Mouse (Mus musculus) left cerebral cortex, adult 9 months (tissue): ENCODE data around the gene Arhgap21.
"Not testable (repeated sequence)": the region's sequence is repeated elsewhere in the genome, so short reads cannot be mapped to it uniquely, and the experiment has no call there.

Experiments used
- DNase-seq, 2 experiments: peaks; one replicate each; pipeline ENCODE4 v3.0.0; 2022; ENCODE audit warnings: low spot score in 2 of 2

Gene Arhgap21

GRCm38 (mm10) chr2:20941105-20941504 is 27.6 kb downstream of the Arhgap21 start:
- no peak for DNase-seq

DNA sequence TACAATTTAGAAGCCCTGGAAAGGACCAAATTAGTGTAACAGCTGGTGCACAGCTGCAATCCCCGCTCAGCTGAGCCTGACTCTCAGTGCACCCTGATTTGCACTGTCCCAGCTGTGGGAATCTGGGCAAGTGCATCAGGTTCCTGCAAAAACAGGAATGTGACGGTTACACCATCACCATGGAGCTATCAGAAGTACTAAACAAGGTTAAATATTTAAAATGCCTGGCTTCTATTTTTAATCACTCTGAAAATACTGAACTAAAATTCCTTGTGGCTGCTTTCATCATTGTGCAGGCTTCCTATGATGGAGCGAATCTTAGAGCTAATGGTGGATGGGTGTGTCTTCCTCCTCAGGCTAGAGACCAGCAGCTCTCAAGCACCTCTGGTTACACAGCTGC is 29.3 kb downstream of the Arhgap21 start:
- DNase-seq, result no peak

DNA sequence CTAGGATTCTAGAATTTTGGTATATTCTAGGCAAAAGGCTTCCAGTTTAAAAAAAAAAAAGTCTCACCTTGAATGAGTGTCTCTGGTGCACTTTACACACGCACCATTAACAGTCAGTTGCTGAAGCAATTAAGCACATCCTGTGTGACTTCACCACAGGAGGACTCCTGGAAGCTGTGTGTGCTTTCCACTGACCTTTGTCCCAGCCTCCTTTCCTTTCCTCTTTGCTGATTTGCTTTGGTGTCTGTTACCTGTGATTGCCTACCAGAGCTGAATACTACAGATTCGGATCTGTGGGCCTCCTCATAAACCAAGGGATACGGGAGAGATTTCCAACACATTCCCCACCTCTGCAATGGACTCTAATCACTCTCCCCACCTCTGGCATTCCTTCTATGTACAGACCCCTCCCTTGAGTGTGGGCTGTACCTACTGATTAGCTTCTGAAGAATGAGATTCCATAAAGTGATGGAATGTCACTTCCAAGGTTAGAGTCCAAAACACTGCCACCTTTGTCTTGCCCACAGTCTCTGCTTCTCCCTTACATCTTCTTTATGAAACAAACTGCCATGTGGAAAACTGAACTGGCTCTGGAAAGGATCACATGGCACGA is 32.0 kb downstream of the Arhgap21 start:
- no peak for DNase-seq

DNA sequence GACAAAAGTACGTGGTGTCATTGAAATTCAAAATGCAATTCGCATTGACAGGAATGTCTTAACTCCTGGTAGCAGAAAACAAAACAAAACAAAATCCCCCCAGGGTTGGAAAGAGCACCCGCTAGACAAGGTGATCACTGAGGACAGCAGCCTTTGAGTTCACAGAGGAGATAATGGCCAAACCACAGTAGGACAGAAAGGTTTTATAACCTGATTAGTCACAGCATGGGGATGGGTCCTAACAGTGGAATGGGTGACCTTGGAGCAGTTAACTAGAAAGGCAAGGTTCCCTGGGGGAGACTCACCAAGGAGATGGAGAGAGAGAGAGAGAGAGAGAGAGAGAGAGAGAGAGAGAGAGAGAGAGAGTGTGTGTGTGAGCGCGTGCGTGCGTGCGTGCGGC is 34.3 kb downstream of the Arhgap21 start:
- DNase-seq, result no peak

GRCm38 (mm10) chr2:20932748-20933313 is 35.9 kb downstream of the Arhgap21 start:
- no peak for DNase-seq

DNA sequence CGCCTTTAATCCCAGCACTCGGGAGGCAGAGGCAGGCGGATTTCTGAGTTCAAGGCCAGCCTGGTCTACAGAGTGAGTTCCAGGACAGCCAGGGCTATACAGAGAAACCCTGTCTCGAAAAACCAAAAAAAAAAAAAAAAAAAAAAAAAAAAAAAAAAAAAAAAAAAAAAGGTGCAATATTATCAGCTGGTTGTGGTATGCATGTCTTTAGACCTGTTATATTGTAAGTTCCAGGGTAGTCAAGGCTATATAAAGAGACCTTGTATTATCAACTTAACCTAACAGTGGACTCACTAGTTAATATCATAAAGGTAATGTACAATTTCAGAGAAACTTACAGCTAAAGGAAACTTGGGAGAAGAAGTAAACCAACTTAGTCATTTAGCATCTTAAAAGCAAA is 36.9 kb downstream of the Arhgap21 start:
- DNase-seq, result not testable (repeated sequence)

- no peak for DNase-seq
These were observed 40.2 kb downstream of the Arhgap21 start for GRCm38 (mm10) chr2:20928454-20928853.

DNA sequence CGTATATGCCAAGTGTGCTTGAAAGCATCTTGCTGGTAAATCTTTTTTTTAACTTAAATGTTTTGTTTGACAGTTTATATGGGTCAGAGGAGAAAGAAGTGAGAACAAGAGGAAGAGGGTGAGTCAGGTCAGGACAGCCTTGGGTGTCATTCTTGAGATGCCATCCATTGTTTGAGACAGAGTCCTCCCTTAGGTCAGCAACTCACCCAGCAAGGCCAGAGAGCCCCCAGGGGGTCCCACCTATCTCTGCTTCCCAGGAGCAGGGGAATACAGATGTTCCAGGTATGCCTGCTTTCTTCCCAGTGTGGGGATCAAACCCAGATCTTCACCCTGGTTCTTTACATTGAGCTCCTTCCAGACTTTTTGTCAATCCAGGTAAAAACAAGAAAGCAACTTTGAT is 43.7 kb downstream of the Arhgap21 start:
- no peak for DNase-seq

DNA sequence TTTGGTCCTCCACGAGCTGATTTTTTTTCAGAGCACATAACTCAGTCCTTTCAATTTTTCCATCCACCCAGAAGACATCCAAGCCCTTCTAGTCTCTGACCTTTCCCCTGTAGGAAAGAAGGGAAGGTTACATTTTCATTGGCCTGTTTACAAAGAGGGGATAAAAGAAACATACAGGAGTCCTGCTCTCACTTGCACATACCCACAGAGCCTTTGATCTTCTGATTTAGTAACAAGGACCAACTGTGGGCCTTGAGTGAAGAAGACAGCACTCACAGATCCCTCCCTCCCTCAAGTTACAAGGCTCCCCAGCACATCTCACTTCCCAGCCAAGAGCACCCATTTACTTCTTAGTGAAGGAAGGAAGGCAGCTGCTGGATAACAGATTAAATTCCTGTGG is 46.3 kb downstream of the Arhgap21 start:
- DNase-seq, result no peak

GRCm38 (mm10) chr2:20921558-20921957 is 47.1 kb downstream of the Arhgap21 start:
- no peak for DNase-seq

- no peak for DNase-seq
These were observed 47.7 kb downstream of the Arhgap21 start for GRCm38 (mm10) chr2:20921021-20921420.

GRCm38 (mm10) chr2:20914531-20915320 is 54.0 kb downstream of the Arhgap21 start:
- no peak for DNase-seq

- no peak for DNase-seq
These were observed 55.7 kb downstream of the Arhgap21 start for GRCm38 (mm10) chr2:20913019-20913415.

DNA sequence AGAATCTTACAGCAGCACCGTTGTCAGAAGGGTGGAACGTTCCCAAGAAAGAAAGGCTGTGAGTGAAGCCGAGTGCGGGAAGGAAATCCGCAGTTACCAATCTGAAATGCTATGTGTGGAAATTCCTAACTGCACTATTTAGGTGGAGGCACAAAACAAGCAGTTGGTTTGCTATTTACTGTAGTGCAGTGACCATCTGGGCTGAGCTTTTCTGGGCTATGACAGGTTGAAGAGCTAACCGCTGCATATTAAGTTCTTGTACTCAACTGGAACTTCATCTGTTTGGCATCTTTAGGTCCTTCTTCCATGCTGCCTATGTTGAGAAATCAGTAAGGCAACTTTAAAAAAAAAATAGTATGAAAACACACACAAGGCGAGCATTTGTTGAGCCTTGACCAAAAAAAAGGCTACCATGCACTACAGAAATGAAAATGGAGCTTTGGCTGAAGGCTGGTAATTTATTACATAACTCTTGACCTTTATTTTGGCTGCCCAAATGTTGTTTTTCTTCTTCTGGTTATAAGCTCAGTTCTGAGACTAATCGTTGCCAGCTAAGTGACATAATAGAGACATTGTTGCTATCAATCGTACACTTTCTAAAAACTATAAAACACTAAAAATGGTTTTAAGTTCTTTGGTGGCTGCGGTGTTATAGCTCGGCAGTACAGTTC is 56.2 kb downstream of the Arhgap21 start:
- DNase-seq, result no peak

DNA sequence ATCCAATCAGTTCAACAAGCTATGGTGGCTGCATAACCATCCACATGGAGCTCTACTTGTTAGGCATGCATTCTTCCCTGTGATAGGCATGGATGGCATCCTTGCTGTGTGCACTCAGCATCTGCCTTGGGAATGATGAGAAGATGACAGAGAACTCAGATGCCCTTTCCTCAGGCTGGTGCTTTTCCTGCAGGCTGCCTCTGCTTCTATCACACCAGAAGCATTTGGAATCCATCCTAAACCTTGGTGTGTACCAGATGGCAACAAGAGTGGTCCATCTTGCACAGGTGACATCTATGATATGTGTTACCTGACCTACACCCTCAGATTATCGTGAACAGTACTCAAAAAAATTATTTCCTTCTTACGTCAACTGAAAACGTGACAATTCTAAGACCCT is 58.2 kb downstream of the Arhgap21 start:
- no peak for DNase-seq

GRCm38 (mm10) chr2:20909404-20909803 is 59.3 kb downstream of the Arhgap21 start:
- DNase-seq, result no peak

- no peak for DNase-seq
These were observed 61.4 kb downstream of the Arhgap21 start for GRCm38 (mm10) chr2:20907291-20907690.

DNA sequence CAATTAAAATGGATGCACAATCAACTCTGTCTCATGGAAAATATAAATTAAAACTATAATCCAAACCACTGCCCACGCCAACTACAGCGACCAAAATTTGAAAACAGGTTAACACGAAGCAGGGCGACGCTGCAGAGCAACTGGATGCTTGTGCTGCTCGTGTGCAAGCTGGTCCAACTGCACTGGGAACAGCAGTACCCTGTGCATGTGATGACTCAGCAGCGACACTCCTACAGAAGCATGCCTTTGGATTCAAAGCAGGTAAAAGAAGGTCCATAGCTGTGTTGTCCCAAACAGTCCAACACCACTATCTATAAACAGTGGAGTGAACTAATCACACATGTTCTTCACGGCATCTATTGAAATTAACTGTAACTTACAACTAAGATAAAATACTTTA is 63.3 kb downstream of the Arhgap21 start:
- no peak for DNase-seq

- no peak for DNase-seq
These were observed 65.6 kb downstream of the Arhgap21 start for GRCm38 (mm10) chr2:20902981-20903645.

DNA sequence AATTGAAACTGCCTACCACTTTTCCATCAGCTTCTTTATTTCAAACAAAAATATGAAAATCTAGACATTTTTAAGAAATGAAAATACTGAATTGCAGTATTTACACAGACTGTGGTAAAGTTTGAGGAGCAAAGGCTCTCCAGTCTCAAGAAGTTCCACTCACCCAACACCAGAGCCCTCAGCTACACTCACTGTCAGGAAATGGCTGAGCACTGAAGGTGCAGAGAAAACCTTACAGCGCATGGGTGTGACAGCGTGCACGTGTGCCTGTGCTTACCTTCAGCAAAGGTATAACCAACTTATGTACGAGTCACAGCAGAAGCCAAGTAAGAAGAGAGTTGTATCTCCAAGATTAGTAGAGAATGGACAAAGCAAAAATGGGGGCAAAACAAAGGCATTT is 66.8 kb downstream of the Arhgap21 start:
- DNase-seq, result no peak

DNA sequence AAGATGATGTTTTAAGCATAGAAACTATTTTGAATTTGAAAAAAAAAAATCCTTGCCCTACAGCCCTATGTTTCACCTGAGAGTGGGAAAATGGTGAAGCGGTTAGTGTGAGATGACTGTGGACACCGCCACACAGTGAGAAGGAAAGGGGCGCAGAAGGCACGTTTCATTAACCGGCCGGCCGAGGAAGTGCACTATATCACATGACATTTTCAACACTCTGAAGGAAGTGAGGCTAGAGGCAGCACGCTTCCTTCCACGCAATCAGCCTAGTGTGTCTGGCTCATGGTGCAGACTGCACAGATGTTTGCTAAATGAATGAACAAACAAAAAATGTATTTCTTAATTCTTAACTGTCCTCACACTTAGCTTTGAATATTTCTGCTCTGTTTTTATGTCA is 69.4 kb downstream of the Arhgap21 start:
- DNase-seq, result no peak

- DNase-seq, result peak in 1 of 2 experiments; percentile 88
These were observed 70.0 kb downstream of the Arhgap21 start for GRCm38 (mm10) chr2:20898684-20899083.
